Mouse (Mus musculus): ENCODE data around the gene Gm20422. TPM values are rescaled to one million over a fixed set of nuclear protein-coding genes. Genes with fewer than 3 reads are reported as not detected.
A peak's percentile ranks its signal among the peaks of the same experiment; 100 is the strongest.
"Not testable (repeated sequence)": the region's sequence is repeated elsewhere in the genome, so short reads cannot be mapped to it uniquely, and the experiment has no call there.

Gm20422 gene
- polyA plus RNA-seq, 1 experiment from 2014 or later, result 0.64 TPM

DNA sequence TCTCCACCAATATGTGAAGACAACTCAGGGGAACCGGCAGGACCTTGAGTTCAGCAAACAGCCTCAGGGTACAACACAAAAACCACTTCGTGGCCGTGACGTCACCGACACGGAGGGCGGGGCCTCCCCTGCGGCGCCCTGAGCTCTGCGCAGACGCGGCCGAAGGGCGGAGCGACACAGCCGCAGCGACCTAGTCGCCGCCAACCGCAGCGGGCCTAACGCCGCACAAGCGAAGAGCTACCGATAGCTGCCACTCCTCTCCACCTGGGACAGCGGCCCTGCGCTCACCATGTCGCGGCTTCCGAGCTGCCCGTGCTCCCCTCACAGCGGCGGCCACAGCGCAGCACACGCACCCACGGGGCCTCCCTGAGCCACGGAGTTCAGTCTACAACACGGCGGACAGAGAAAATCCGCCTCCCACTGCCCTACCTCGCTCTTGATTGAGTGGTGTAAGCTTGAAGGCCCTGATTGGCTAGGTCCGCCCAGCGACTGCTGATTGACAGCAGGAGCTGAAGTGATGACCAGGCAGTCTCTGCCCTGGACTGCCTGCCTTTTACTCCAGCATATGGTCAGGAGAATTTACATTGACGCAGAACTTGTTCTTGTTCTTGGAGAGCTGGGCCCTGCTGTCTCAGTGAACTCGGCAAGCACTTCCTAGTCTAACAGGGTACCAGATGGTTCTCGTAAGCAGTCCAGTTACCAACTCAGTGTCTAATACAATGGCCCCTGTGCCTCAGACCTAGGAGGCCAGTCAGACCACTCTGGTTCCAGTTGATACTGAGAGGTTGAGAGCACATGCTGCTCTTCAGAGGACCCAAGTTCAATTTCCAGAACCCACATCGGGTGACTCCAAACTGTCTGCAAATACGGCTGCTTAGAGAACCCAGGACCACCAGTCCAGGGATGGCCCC is 24.9 kb downstream of the Gm20422 start, which contains the start of gene Zfp963:
Zfp963 (minus strand) TSS at position 427 of the 911 bp plus-strand sequence.
- H3K9me3 ChIP-seq (ENCODE audit: control insufficient read depth, low read length), result no peaks in the 10 kb centered on the region
- H3K4me3 ChIP-seq (ENCODE audit: low read length), result peak within 1 kb of the TSS; percentile 62
- ATAC-seq, result peak; percentile 99
- 4% methylated on average over 40 of the region's 48 CpGs for WGBS
- H3K4me1 ChIP-seq (ENCODE audit: control insufficient read depth, insufficient read depth, low read depth, low read length), result peaks cover 10% of the 10 kb centered on the region
- H3K27me3 ChIP-seq (replicated peaks; ENCODE audit: control insufficient read depth, insufficient read depth, low read length), result no peaks in the 10 kb centered on the region
- peak within 1 kb of the TSS; percentile 63 for H3K4me2 ChIP-seq (ENCODE audit: low read length)
- no peaks in the 10 kb centered on the region for H3K36me3 ChIP-seq (ENCODE audit: control insufficient read depth, insufficient read depth, low read length)
- peak within 1 kb of the TSS; percentile 98 for H3K27ac ChIP-seq (ENCODE audit: low read depth, low read length)
- peak within 1 kb of the TSS; percentile 86 for H3K9ac ChIP-seq (ENCODE audit: low read depth, low read length)

DNA sequence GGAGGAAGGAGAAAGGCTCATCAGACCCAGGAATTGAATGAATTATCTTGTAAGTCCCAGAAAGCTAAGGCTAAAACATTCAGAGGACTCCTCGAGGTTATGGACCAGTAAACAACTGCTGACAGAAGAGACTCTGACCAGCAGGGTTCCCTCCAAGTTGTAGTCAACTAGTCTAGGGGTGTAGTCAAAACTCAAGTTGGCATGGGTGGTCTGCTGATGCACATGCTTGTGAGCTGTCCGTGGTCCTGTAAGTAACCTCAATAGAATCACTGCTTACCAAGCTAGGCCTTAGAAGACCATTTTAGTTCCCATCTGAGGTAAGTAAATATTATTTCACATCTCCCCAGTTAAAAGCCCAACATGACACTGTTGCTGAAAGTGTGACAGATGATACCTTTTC is 33.5 kb downstream of the Gm20422 start:
- H3K27me3 ChIP-seq (replicated peaks; ENCODE audit: control insufficient read depth, insufficient read depth, low read length), result no peaks in the 10 kb centered on the region

DNA sequence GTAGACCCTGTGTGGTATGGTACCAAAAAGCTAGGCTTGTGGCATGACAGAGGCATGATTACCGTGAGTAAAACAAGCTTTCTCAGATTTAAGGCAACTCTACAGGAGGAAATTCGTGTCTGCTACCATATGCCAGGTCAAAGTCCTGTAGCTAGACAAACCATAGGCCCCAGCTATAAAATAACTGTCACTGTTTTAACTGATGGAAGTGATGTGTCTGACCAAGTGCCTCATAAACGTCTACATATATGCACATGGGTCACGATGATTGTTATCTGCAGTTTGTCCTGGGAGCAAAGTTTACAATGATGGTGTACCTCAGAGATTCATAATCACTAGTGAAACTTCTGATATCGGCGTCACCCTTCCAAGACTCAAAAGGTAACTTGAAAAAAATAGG is 33.9 kb downstream of the Gm20422 start:
- Histone ChIP-seq H3K9me3 (ENCODE audit: control insufficient read depth, low read length) (no peaks in the 10 kb centered on the region), H3K27me3 (replicated peaks; ENCODE audit: control insufficient read depth, insufficient read depth, low read length) (no peaks in the 10 kb centered on the region), H3K4me3 (ENCODE audit: low read length) (no peak overlapping the region), H3K4me1 (ENCODE audit: control insufficient read depth, insufficient read depth, low read depth, low read length) (no peaks in the 10 kb centered on the region), H3K36me3 (ENCODE audit: control insufficient read depth, insufficient read depth, low read length) (peaks cover 2% of the 10 kb centered on the region), H3K4me2 (ENCODE audit: low read length) (no peak overlapping the region), H3K9ac (ENCODE audit: low read depth, low read length) (no peak overlapping the region), H3K27ac (ENCODE audit: low read depth, low read length) (no peak overlapping the region)
- ATAC-seq, result no peak
- 89% methylated on average over 6 of the region's 6 CpGs for WGBS

More for the DNA sequence above, 33.5 kb downstream of the Gm20422 start:
- H3K27ac ChIP-seq (ENCODE audit: low read depth, low read length), result no peak overlapping the region
- H3K4me1 ChIP-seq (ENCODE audit: control insufficient read depth, insufficient read depth, low read depth, low read length), result no peaks in the 10 kb centered on the region
- H3K4me2 ChIP-seq (ENCODE audit: low read length), result no peak overlapping the region
- H3K9me3 ChIP-seq (ENCODE audit: control insufficient read depth, low read length), result no peaks in the 10 kb centered on the region
- H3K36me3 ChIP-seq (ENCODE audit: control insufficient read depth, insufficient read depth, low read length), result peaks cover 2% of the 10 kb centered on the region
- ATAC-seq, result no peak
- WGBS, result 75% methylated on average over 2 of the region's 2 CpGs
- H3K4me3 ChIP-seq (ENCODE audit: low read length), result no peak overlapping the region
- H3K9ac ChIP-seq (ENCODE audit: low read depth, low read length), result no peak overlapping the region

DNA sequence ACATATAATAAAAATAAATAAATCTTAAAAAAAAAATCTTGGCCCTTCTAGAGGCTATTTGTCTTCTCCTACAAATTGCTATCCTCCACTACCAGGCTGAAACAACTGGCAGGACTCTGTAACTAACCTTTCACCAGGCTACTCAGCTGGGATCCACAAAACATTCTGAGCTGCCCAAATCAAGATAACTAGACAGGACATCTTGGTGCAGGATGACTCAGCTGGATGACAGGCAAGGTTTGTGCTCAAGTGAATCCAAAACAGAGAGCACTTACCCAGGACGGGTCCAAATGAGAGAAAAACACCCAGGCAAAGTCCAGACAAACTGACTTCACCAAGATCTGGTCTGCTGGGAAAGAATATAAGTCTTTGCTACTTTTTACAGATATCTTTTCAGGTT is 39.2 kb downstream of the Gm20422 start:
- no peaks in the 10 kb centered on the region for H3K9me3 ChIP-seq (ENCODE audit: control insufficient read depth, low read length)
- no peaks in the 10 kb centered on the region for H3K36me3 ChIP-seq (ENCODE audit: control insufficient read depth, insufficient read depth, low read length)
- H3K9ac ChIP-seq (ENCODE audit: low read depth, low read length), result no peak overlapping the region
- no peaks in the 10 kb centered on the region for H3K27me3 ChIP-seq (replicated peaks; ENCODE audit: control insufficient read depth, insufficient read depth, low read length)
- no peak overlapping the region for H3K4me2 ChIP-seq (ENCODE audit: low read length)
- no peaks in the 10 kb centered on the region for H3K4me1 ChIP-seq (ENCODE audit: control insufficient read depth, insufficient read depth, low read depth, low read length)
- no peak for ATAC-seq
- WGBS, result 86% methylated on average over 1 of the region's 1 CpGs
- no peak overlapping the region for H3K4me3 ChIP-seq (ENCODE audit: low read length)
- H3K27ac ChIP-seq (ENCODE audit: low read depth, low read length), result no peak overlapping the region

DNA sequence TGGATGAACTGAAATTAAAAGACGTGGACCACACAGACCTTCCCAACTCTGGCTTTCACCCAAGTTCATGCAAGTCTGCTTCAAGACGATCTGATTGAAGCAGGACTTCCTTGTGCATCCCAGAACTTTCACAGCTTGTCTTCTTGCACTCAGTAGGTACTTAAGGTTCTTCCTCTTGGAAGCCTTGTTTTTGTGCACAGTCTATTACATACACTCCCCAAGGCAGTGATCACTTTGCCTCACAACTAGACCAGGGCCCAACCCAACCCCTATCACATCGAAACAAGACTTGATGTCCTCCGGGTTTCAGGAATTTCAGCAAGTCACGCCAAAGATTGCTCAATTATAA is 57.5 kb downstream of the Gm20422 start:
- H3K9me3 ChIP-seq (ENCODE audit: control insufficient read depth, low read length), result no peaks in the 10 kb centered on the region
- H3K27ac ChIP-seq (ENCODE audit: low read depth, low read length), result peak overlapping the region; percentile 70
- ATAC-seq, result peak; percentile 21
- peak overlapping the region; percentile 45 for H3K9ac ChIP-seq (ENCODE audit: low read depth, low read length)
- peaks cover 27% of the 10 kb centered on the region for H3K4me1 ChIP-seq (ENCODE audit: control insufficient read depth, insufficient read depth, low read depth, low read length)
- H3K36me3 ChIP-seq (ENCODE audit: control insufficient read depth, insufficient read depth, low read length), result no peaks in the 10 kb centered on the region
- no peaks in the 10 kb centered on the region for H3K27me3 ChIP-seq (replicated peaks; ENCODE audit: control insufficient read depth, insufficient read depth, low read length)
- 49% methylated on average over 5 of the region's 5 CpGs for WGBS
- peak overlapping the region; percentile 40 for H3K4me3 ChIP-seq (ENCODE audit: low read length)
- H3K4me2 ChIP-seq (ENCODE audit: low read length), result peak overlapping the region; percentile 73

DNA sequence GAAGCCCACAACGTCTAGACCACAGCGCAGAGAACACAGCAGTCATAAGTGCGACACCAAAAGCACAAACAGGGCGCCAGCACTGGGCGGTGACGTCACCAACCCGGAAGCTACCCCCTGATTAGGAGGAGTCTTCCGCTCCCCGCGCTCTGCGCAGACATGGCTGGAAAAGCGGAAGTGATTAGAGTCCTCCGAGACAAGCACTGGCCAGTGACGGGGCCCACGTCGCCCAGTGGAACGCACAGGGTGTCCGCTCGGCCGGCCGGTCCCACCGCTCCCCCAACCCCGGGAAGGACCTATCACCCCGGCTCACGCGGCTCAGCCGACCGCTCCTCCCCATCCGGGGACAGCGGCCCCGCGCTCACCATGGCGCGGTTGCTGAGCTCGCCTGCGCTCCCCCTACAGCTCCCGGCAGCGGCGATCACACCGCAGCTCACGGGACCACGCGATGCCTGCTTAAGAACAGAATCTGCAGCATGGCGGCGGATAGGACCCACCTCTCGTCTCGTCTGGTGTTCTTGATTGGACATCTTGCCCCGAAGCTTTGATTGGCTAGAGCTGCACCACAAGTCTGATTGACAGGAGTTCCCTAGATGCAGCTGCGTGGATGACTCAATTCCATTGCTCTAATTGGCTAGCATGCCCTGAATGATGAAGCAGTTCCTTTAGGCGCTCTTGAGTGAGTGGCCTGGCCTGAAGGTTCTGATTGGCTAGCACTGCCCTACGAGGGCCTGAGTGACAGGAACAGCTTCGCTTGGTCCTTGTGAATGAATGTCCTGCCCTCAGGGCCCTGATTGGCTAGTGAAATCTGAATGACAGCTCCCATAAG is 58.1 kb downstream of the Gm20422 start:
- H3K9me3 ChIP-seq (ENCODE audit: control insufficient read depth, low read length), result no peaks in the 10 kb centered on the region
- no peaks in the 10 kb centered on the region for H3K27me3 ChIP-seq (replicated peaks; ENCODE audit: control insufficient read depth, insufficient read depth, low read length)
- peak overlapping the region; percentile 96 for H3K4me3 ChIP-seq (ENCODE audit: low read length)
- H3K27ac ChIP-seq (ENCODE audit: low read depth, low read length), result peak overlapping the region; percentile 100
- 0% methylated on average over 52 of the region's 52 CpGs for WGBS
- ATAC-seq, result peak; percentile 99
- H3K4me1 ChIP-seq (ENCODE audit: control insufficient read depth, insufficient read depth, low read depth, low read length), result peaks cover 27% of the 10 kb centered on the region
- peak overlapping the region; percentile 73 for H3K4me2 ChIP-seq (ENCODE audit: low read length)
- no peaks in the 10 kb centered on the region for H3K36me3 ChIP-seq (ENCODE audit: control insufficient read depth, insufficient read depth, low read length)
- H3K9ac ChIP-seq (ENCODE audit: low read depth, low read length), result peak overlapping the region; percentile 99

DNA sequence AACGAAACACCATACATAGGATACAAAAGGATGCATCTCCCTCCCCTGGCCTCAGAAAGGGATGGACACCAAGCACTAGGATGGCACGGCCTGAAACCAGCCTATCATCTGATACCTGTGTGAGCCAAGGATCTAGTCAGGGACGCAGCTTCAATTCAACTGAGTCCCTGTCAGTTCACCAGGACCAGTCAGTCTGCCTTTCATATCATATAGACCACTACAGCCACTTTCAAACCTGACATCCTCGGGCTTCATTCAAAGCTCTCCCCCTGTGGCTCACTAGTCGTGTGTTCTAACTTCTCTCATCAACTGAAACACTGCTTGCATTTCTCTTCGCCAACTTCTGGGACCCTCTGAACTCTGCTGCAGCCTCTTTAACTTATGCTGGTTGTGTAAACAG is 59.3 kb downstream of the Gm20422 start:
- Histone ChIP-seq H3K36me3 (ENCODE audit: control insufficient read depth, insufficient read depth, low read length) (0 out of 2 replicates have a peak, but pooled peaks cover 2% of the 10 kb centered on the region), H3K9ac (ENCODE audit: low read depth, low read length) (peak overlapping the region; percentile 14; the same call in 1 of the 2 replicates), H3K9me3 (ENCODE audit: control insufficient read depth, low read length) (no peaks in the 10 kb centered on the region), H3K4me2 (ENCODE audit: low read length) (peak overlapping the region; percentile 47), H3K4me3 (ENCODE audit: low read length) (peak overlapping the region; percentile 22), H3K27ac (ENCODE audit: low read depth, low read length) (no peak overlapping the region), H3K4me1 (ENCODE audit: control insufficient read depth, insufficient read depth, low read depth, low read length) (peaks cover 27% of the 10 kb centered on the region), H3K27me3 (replicated peaks; ENCODE audit: control insufficient read depth, insufficient read depth, low read length) (no peaks in the 10 kb centered on the region)
- no peak for ATAC-seq
- WGBS, result 80% methylated on average over 6 of the region's 6 CpGs

DNA sequence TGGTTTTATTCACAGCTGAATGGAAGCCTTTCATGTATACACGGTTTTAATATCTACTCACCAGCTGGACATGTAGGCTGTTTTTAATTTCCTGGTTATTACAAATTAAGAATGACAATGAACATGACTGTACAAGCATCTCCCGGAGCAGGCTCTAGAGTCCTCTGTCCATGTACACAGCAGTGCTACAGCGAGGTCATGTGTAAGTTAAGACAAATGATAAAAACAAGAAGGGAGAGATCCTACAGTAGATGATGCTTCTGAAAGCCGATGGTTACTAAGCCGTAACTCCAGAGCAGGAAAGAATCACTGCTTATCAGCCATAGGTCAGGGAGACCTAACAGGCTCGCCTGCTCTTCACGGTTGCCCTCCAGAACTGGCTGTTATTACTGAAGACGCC is 61.2 kb downstream of the Gm20422 start:
- H3K36me3 ChIP-seq (ENCODE audit: control insufficient read depth, insufficient read depth, low read length), result peaks cover 12% of the 10 kb centered on the region
- H3K9ac ChIP-seq (ENCODE audit: low read depth, low read length), result no peak overlapping the region
- 87% methylated on average over 8 of the region's 8 CpGs for WGBS
- ATAC-seq, result no peak
- no peaks in the 10 kb centered on the region for H3K9me3 ChIP-seq (ENCODE audit: control insufficient read depth, low read length)
- H3K4me1 ChIP-seq (ENCODE audit: control insufficient read depth, insufficient read depth, low read depth, low read length), result peaks cover 27% of the 10 kb centered on the region
- no peaks in the 10 kb centered on the region for H3K27me3 ChIP-seq (replicated peaks; ENCODE audit: control insufficient read depth, insufficient read depth, low read length)
- no peak overlapping the region for H3K4me2 ChIP-seq (ENCODE audit: low read length)
- no peak overlapping the region for H3K27ac ChIP-seq (ENCODE audit: low read depth, low read length)
- H3K4me3 ChIP-seq (ENCODE audit: low read length), result no peak overlapping the region

DNA sequence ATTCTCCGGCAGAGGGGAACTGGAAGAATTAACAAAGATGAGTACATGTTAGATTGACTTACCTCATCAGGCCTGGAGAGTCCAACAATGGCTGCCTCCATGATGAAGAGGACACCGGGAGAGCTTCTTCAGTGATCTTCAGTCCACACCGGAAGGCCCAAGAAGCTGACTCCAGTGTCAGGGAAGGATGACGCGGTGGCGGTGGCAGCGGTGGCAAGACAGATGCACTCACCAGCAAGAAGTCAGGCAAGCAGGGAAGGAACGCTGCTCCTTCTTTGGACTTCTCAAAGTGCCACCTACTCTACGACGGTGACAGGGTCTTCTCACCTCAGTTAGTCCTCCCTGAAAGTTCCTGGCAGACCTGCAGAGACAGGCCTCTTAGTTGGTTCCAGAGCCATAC is 64.1 kb downstream of the Gm20422 start, which contains the start of gene Zfp869:
Zfp869 (minus strand) TSS at position 101 of the 400 bp plus-strand sequence.
- H3K27ac ChIP-seq (ENCODE audit: low read depth, low read length); H3K4me2 ChIP-seq (ENCODE audit: low read length); H3K27me3 ChIP-seq (replicated peaks; ENCODE audit: control insufficient read depth, insufficient read depth, low read length); ATAC-seq; H3K9me3 ChIP-seq (ENCODE audit: control insufficient read depth, low read length); H3K4me3 ChIP-seq (ENCODE audit: low read length); H3K9ac ChIP-seq (ENCODE audit: low read depth, low read length): not testable (repeated sequence)
- peaks cover 22% of the 10 kb centered on the region for H3K4me1 ChIP-seq (ENCODE audit: control insufficient read depth, insufficient read depth, low read depth, low read length)
- H3K36me3 ChIP-seq (ENCODE audit: control insufficient read depth, insufficient read depth, low read length), result peaks cover 41% of the 10 kb centered on the region
- WGBS, result 99% methylated on average over 9 of the region's 10 CpGs
